ENCODE assay signal across 22 mouse cellular contexts in the genomic region with DNA sequence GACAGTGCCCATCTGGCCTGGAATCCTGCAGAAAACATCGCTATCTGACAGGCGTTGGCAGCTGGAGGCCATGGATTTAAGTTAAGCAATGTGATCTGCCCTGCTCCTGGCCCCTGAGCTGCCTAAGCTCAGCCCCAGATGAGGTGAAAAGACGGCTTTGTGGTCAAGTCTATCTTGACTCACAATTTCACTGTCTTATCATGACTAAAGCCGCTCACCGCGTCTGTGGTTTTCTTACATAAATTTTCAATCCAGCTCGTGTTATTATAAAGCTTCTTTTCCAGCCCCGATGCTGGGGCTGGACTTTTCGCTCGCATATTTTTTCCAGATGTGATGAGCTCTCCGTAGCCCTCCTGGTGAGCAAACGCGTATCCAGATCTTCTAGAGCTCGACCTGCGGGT.
DNase-seq lines count a peak whose midpoint lies in the region; ATAC-seq lines count a peak whose summit lies in the region.
"Had no signal": no experiment of that assay in that cellular context is flagged by ENCODE, and none has a peak within 500 bp of the region (broad histone marks: within the 10 kb centered on the region; RNA-seq: fewer than 3 reads in every experiment).

No protein-coding gene starts in this region.

- WGBS in embryonic facial prominence, embryonic 15.5 days = 36% methylated on average over 15 of the region's 15 CpGs

- ATAC-seq in embryonic facial prominence, embryonic 15.5 days (ENCODE audit: insufficient number of reproducible peaks, low FRiP score, low TSS enrichment, low read depth) = peak; percentile 70; the same call in 1 of the 2 replicates
- ATAC-seq: forebrain, embryonic 13.5 days; hindbrain, postnatal 0 days; midbrain, embryonic 15.5 days; Patski had no signal

- intact Hi-C loops in left cerebral cortex, postnatal 14 days (cut with DNase I) = no loop called here

- H3K27ac ChIP-seq in embryonic facial prominence, embryonic 15.5 days (replicated peaks) = peak overlapping the region; percentile 68
- H3K27ac ChIP-seq: forebrain, embryonic 13.5 days; hindbrain, postnatal 0 days; layer of hippocampus, adult 2 months; macrophage; midbrain, embryonic 15.5 days; stomach, embryonic 15.5 days had no signal

- H3K4me1 ChIP-seq in embryonic facial prominence, embryonic 15.5 days = 0 out of 2 replicates have a peak, but pooled peaks cover 5% of the 10 kb centered on the region
- H3K4me1 ChIP-seq: forebrain, embryonic 13.5 days; midbrain, embryonic 15.5 days; stomach, embryonic 15.5 days had no signal

- no peaks in the 10 kb centered on the region for H3K9me3 ChIP-seq in embryonic facial prominence, embryonic 15.5 days (replicated peaks)
- H3K9me3 ChIP-seq: forebrain, embryonic 13.5 days; midbrain, embryonic 15.5 days; stomach, embryonic 15.5 days had no signal

- no peaks in the 10 kb centered on the region for H3K36me3 ChIP-seq in embryonic facial prominence, embryonic 15.5 days
- H3K36me3 ChIP-seq: midbrain, embryonic 15.5 days; stomach, embryonic 15.5 days had no signal

- H3K4me3 ChIP-seq in embryonic facial prominence, embryonic 15.5 days (replicated peaks) = 0 out of 2 replicates have a peak overlapping the region, but pooled peaks have one; percentile 10
- H3K4me3 ChIP-seq: forebrain, embryonic 13.5 days; layer of hippocampus, adult 2 months; midbrain, embryonic 15.5 days; stomach, embryonic 15.5 days had no signal

- peak overlapping the region; percentile 21; the same call in 1 of the 2 replicates for H3K4me2 ChIP-seq in embryonic facial prominence, embryonic 15.5 days (replicated peaks)
- H3K4me2 ChIP-seq: forebrain, embryonic 13.5 days; heart, embryonic 11.5 days; liver, embryonic 11.5 days; lung, embryonic 14.5 days; midbrain, embryonic 15.5 days; stomach, embryonic 15.5 days had no signal

- no peaks in the 10 kb centered on the region for H3K27me3 ChIP-seq in embryonic facial prominence, embryonic 15.5 days
- H3K27me3 ChIP-seq: forebrain, embryonic 13.5 days; midbrain, embryonic 15.5 days; Patski; stomach, embryonic 15.5 days had no signal

- peak; percentile 6 for DNase-seq in adrenal gland, adult 2 months
- DNase-seq in adrenal gland, postnatal 14 days = no peak
- DNase-seq in ovary, adult 18-20 months (ENCODE audit: low spot score) = peak; percentile 49
- DNase-seq in ovary, postnatal 36 days (ENCODE audit: low spot score) = no peak
- peak; percentile 11 for DNase-seq in mesoderm, embryonic 11.5 days (ENCODE audit: low read depth, low spot score)
- DNase-seq in left cerebral cortex, postnatal 14 days (ENCODE audit: low spot score in 2 of 2) = no peak
- DNase-seq in thymus, postnatal 0 days (ENCODE audit: low spot score) = no peak
- DNase-seq: cerebellum, postnatal 25 days; kidney, adult 11 months; kidney, postnatal 10 days; lung, embryonic 14.5 days; spleen, adult 18-20 months had no signal

- no peak overlapping the region for H3K9ac ChIP-seq in embryonic facial prominence, embryonic 15.5 days
- H3K9ac ChIP-seq: forebrain, embryonic 13.5 days; lung, embryonic 14.5 days; midbrain, embryonic 15.5 days; stomach, embryonic 15.5 days had no signal

Comparison
In these comparisons a context has a peak if more than half of its experiments do, and no peak if none do; other contexts are left out.
1. DNase-seq: peak in adrenal gland, adult 2 months (single experiment), ovary, adult 18-20 months (single experiment) and mesoderm, embryonic 11.5 days (single experiment); none in adrenal gland, postnatal 14 days (single experiment), ovary, postnatal 36 days (single experiment), left cerebral cortex, postnatal 14 days (0 of 2) and thymus, postnatal 0 days (single experiment).